Mouse (Mus musculus) mouse trophoblast stem cell (cell line): ENCODE results near the gene Cd200.
"Not testable (repeated sequence)": the region's sequence is repeated elsewhere in the genome, so short reads cannot be mapped to it uniquely, and the experiment has no call there.

Experiments used
- in situ Hi-C, 2 experiments: fragments of 300-500 bp; cut with MseI, MboI; formaldehyde crosslinking; loops; 2 replicates in 1 of 2; 3 replicates in 1 of 2; pipeline ENCODE4 v1.15.1; 2025

The Cd200 gene

DNA sequence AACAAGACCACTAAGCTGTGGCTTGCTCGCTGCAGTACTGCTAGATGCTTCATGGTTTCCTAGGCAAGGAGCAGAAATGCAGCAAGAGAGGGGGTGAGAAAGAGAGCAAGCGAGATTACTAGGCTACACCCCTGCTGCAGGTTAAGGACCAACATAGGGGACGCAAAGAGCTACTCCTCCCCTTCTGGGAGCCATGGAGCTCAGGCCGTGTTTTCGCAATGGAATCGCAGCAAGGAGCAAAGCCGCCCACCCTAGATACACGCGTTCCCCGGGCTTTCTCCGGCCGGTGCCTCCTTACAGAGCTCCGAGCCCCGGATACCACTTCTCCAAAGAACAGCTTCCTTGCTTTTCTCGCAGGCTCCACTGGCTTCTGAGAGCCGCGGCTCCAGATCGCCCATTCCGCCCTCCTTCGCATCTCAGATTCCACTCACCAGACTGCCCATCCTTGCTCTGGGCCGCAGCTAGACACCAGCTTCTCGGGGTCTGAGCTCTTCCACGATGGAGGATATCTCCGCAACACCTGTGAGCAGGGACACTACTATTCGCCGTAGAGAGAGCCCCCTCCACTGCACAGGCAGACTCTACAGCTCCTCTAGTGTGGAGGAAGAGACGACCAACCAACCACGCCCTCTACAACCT lies at the start of gene Cd200:
Gene Cd200 (minus strand): TSS at position 629 of the 639 bp plus-strand sequence.
- in situ Hi-C loops: no loop called here

DNA sequence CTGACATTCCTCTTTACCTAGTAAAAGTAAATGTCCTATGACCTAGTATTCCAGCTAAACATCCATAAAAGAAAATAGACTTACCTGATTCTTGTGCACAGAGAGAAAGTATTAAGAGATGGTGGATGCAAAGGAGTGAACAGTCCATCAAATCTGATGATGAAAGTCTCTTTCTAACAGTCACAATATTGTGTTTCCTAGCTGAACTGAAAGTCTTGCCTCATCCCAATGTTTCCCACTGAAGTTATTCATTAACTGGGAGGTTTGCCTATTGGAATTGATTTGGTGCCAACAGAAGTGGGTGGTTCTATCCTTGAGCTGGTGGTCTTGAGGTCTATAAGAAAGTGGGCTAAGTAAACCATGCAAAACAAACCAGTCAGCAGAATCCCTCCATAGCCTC lies 45.9 kb upstream of the Cd200 start:
- in situ Hi-C loops: no loop called here

DNA sequence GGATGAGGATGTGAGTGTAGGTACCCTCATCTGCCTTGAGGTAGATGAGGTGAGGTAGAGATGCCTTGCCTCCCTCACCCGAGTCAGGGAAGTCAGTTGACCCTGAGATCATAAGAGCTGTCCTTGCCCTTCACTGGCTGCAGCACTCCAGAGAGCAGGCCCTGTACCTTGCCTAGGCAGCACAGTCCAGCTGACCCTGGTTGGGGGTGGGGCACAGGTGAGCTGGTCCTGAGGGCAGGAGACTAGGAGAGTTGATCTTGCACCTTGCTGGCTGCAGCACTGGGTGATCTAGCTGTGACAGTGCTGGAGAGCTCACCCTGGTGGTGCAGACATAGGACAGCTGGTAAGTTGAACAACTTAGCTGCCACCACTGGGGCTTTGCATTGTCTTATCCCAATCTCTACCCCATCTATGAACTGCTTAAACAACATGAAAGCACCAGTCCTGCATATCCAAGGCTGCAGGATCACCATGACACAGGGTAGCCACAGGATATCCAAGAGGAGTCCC lies 28.4 kb upstream of the Cd200 start:
- in situ Hi-C loops: no loop called here

DNA sequence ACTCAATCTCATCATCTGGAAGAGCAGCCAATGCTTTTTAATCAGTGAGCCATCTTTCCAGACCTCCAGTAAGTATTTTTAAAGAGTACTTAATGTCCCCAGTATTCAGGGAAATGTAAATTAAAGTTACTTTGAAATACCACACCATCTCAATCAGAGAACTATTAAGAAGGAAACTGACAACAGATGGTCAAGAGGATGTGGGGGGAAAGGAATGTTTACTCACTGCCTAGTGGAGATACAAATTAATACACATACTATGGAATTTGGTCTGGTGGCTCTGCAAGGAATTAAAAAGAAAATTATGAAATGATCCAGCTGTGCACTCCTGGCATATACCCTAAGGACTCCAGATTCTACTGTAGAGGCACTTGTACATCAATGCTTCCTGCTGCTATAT lies 26.7 kb upstream of the Cd200 start:
- in situ Hi-C loops: no loop called here

DNA sequence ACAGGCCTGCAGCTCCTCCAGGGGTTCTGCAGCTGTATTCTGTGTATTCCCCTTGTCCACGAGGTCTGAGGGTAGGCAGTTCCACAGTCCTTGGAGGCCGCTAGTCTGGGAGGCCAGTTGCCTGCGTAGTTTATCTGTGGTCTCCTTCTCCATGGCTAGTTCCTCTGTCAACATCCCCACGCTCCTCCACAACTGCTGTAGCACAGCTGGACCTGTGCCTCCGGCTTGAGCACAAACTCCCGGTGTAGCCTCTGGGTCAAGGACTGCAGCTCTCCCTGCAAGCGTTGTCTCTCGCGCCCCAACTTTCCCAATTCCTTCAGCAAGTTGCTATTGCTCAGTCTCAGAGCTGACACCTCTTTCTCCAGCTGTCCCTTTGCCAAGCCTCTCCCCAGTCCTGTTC lies 18.8 kb upstream of the Cd200 start:
- in situ Hi-C loops: no loop called here

DNA sequence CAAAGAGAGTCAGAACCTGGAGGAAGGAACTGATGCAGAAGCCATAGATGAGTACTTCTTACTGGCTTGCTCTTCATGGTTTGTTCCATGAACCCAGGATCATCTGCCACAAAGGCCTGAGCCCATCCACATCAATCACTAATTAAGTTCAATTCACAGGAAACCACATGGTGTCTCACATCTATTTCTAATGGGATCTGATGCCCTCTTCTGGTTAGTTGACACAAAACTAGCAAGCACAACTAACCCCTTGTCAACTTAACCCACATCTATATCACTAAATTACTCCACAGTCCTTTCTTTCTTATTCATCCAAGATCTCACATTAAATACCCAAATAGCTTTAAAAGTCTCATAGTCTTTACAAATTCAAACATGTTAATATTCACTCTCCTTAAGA lies 4.6 kb upstream of the Cd200 start:
- in situ Hi-C loops: loop anchor here (10.0 kb wide), 1 partner anchor 209 kb away; no protein-coding TSS in a partner anchor

DNA sequence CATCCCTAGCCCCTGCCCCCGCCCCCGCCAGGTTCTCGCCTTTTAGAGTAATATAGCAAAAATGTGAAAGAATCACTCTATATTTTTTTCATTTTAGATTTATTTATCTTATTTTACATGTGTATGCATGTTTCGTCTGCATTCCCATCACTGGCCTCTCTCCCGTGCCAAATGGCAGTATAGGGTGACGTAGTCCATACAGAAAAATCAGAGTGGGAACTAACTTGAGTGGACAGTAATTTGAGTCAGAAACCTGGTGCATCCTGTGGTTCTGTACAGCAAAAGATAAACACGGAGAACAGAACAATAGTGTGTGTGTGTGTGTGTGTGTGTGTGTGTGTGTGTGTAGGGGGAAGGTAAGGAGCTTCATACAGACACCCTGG lies 202 bp upstream of the Cd200 start:
- in situ Hi-C loops: not testable (repeated sequence)

DNA sequence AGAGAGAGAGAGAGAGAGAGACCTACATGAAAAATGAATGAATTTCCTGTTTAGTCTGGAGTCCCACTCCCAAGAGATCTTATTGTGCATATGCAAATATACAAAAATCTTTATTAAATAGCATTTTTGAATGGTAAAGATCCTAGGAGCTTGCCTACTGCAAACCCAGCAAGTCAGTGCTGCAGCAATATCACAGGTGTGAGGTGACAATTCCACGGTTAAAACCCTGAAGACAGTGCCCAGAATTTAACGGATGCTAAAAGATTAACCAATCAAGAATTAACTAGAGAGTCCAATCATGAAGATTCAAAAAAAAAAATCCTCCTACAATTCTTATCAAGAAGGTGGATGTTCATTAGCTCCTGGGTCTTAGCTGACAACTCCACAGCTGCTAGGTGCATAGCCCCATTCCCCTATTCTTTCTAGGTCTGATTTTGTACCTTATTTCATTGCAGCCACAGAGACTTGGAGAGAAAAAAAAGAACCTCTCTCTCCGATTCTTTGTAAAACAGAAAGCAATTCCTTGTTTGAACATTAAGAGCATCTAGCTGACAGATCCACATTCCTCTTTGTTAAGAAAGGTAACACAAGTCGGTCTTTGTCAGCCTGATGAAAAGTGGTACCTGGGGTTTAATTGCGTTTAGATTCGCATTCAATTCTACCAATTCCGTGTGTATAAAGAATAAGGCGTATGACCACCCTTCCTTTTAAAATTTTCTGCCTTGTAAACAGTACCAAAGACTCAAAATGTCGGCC lies 1.0 kb downstream of the Cd200 start:
- in situ Hi-C loops: no loop called here

DNA sequence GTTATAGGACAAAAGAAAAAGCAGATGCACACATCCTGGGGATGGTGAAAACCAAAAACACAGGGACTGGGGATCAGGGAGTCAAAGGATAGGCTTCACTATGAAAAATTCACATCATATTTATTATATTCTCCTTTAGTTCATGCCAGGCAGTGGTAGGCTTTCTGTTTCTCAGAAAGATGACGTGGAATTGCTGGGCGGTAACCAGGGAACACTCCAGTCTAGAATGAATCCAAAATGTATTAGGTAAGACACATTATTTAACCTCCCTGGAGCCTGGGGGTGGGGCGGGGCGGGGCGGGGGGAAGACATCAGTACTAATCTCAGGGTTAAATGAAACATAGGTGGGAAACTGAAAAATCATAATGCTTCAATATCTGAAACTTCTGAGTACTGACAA lies 1.8 kb downstream of the Cd200 start:
- in situ Hi-C loops: no loop called here

DNA sequence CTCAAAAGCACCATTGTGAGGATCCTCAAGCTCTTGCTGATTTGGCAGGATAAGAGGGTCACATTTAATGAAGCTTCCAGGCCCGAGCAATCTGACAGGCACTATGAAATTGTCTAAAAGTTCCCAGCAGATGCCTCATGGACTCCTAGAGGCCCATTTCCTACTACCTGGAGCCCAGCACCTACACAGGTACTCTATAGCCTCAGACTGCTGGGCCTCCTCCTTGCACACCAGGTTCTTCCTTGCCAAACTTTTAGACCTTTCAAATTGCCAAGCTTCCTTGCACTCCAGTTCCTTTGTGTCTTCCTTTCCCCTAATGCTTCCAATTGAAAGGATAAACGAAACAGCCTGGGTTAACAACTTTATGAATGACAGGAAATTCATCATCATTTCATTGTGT lies 5.9 kb downstream of the Cd200 start:
- in situ Hi-C loops: no loop called here

DNA sequence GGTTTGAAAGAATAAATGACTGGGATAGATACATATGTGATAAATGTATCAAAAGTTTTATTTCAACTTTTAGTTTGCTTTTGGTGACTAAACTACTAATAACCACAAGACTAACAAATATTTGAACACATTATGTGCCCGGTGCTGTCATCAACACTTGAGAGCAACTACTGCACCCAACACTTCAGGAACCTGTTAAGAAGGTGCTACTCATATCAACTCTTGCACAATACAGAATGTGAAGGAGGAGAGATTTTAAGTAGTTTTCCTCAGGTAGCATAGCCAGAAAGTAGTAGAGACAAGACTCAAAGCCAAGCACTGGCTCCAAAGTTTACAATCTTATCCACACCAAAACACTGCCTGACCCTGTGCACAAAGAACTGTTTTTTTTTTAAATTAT lies 6.8 kb downstream of the Cd200 start:
- in situ Hi-C loops: no loop called here

DNA sequence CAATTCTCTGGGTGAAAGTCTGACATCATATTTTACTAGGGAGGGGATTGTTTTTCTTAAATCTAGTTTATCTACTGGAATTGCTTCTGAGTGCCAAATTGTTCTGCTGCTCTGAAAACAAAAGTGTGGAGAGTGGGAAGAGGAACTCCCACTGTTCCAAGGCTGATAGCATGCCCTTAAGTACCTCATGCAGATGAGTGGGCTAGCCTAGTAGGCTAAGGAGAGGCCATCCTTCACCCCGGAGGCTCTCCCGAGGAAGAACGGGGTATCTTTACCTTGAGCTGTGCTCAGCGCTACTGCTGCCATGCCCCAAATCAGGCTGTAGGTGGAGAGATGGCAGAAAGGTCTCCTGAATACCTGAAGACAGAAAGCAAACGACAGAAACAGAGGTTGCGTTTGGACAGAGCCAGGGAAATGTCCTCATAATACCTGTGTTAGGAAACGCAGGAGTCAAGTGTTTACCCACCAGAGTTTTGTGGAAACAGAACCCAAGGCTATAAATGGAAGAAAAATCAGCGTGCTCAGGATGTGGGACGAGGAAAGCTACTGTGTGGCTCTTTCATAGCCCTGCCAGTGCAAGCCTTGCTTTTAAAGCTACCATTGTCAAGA lies 8.8 kb downstream of the Cd200 start:
- in situ Hi-C loops: no loop called here

DNA sequence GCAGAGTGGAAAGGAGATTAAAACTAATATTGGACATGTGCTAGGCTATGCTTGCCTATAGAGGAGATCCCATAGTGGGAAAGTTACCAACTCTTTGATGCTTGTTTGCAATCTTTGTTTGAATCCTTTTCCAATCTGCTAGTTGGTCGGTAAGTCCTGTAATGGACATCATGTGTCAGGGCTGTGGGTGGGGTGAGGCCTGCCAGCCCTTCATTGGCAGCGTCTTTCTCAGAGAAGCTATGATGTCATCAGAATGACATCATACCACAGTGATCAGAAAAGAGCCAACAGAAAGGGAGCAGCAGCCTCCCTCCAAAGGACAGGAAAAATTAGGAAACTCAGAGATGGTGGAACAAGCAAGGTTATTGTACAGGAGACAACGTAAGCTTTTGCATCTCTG lies 9.4 kb downstream of the Cd200 start:
- in situ Hi-C loops: no loop called here

DNA sequence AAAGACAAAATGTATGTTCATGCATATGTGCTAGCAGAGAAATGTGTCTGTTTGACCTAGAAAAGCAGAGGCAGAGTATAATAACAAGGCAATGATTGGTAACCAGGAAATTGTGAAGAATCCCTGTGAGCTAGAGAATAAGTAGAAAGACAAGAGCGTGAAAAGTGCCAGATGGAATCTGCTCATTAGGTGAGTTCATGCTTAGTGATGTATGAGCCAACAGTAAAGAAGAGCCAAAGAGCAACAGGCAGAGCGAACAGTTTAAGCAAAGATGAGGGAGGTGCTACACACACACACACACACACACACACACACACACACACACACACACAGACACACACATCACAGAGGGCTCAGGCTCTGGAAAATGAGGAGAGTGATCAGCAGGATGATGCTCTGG lies 11.4 kb downstream of the Cd200 start:
- in situ Hi-C loops: no loop called here

DNA sequence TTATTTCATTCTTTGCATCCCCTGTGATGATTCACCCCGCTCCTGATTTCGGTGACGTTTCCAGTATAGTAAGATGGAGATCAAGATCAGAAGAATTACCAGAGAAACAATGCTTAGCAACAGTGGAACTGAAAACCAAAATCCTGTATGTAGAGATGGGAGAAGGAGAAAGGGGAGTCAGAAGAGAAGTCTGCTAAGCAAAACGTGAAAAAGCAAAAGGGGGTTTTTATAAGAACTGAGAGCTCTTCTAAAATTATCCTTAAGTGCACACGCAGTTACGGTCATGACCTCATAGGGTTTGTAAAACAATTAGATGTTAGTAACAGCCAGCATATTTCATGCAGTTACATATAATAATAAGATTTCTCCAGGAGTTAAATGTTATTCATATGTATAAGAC lies 16.6 kb downstream of the Cd200 start:
- in situ Hi-C loops: no loop called here

DNA sequence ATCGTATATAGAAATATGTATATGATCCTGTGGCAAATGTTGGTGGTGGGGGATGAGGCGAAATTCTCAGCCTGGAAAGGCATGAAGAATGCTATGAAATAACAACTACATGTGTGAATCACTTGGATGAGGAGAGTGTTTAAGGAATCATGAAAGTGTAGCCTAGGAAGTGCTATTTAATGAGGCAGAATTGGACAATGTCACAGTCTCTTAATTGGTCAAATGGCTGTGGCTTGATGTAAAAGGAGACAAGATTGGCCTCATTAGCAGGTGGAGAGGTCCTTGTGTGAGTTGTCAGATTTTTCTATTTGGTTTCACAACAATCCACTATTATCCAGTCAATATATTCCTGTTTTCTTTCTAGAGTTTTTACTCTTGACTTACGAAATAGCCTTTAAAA lies 17.2 kb downstream of the Cd200 start:
- in situ Hi-C loops: no loop called here

DNA sequence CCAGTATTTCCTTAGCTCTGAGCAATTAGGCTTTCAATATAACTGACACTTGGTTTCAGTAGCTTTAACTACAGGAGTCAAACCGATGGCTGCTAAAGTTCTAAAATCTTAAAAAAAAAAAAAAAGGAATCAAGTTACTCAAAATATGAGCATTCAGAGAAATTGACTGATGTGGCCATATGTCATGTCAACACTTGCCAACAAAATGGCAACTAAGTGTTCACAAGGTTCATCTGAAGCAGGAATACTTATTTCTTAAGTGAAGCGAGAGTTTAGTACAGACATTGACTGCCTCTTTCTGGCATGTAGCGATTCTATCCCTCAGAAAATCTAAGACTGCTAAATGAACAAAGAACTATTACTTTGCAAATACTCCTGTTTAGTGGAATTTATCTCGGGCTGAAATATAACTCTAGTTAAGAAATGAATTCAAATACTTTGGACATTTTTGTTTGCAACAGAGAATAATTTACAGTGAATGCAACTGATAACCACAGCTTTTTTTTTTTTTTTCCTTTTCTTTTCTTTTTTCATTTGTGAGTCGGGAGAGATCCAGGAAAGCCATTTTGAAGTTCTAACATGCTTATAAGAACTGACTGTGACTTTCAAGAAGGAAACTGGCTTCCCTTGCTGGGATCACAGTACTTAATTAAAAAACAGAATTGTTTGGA lies 18.4 kb downstream of the Cd200 start:
- in situ Hi-C loops: no loop called here

DNA sequence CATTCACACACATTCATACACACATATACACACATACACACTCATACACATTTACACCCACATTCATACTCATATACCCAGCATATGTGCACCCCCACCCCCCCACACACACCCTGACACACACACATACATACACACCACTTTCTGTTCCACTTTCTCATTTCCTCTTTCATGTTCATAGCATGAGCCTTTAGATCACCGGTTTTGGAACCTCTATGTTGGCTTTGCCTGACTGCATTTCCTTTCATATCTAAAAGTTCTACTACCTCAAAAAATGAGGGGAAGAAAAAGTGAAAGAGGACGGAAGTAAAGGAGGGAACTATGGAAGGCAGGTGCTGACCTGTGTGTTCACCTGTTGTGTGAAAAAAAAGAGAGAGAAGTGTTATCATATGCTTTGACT lies 19.0 kb downstream of the Cd200 start:
- in situ Hi-C loops: no loop called here

DNA sequence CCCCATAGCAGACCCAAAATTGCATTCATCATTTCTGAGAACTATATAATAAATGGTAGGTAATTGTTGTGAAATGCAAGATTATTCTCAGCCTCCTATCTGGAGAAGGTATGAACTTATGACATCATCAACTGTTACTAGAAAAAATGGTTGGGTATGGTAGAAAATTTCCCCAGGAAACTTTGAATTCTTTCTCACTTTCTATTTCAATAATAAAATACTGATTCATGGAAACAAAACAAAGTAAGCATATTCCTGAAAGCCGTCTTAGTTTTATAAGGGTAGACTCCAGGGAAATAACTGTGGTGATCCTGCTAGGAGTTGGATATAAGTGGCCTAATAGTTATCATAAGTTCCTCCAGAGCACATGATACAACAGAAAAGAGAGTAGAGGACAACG lies 19.8 kb downstream of the Cd200 start:
- in situ Hi-C loops: no loop called here

DNA sequence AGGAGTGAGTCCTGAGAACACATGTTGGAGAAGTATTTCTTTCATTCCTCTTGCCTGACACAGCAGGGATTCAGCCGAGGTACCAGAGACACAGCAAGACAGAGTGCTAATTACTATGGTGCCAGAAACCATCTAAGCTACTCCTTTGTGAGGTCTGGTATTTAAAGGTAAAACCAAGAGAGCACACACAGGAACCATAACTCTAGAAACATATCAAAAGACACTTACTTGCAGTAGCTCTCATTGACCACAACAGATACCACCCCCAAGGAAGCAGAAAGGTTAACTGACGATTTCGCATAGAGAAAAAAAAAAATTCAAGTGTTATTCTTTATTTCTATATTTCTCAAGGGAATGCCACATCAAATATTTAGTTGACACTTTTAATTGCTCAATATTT lies 27.0 kb downstream of the Cd200 start:
- in situ Hi-C loops: no loop called here

DNA sequence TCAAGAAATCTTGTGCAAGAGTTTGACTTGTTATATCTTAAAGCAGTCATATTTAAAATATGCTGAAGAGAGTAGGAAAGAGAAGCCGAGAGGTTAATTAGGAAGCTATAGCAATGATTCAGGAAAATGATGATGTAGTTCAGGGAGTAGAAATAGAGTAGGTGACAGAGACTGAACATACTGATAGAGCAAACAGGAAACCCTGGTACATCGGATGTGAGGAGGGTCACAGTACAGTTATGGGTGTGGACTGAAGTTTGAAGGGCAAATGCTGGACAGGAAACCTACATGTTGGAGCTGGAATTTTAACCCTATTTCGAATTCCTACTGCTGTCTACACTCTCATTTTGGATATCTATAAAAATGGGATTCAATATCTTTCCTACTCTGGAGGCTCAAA lies 29.9 kb downstream of the Cd200 start:
- in situ Hi-C loops: no loop called here

DNA sequence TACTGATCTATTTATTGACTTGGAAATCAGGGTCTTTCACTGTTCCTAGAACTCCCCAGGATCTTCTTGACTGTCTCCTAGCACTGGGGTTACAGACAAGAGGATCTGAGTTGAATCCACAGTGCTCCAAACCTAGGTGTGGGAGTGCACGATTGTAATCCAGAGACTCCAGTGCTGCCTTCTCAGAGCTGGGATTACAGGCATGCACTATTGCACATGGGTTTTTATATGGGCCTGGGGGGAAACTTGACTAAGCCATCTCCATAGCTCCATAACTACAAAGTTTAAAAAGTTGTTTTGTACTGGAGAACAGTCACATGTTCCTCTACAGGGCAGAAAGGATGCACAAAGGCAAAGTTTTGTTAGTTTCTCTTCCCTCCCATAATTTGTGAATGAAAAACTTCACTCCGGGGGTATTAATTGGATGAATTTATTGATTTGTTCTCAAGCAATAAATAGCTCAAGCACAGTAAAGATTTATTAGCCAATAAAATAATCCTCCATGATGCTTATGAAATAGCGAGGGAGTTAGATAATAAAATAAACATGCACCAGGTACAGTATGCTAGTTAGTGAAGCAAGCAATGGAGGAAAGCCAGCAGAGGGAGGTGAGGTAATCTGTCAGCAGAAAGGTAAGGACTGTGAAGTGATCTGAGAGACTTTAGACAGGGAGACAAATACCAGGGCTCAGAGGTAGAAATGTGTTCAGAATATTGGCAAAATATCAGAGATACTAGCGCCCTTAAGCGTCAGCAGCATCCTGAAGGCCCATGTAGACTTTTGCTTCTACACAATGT lies 30.5 kb downstream of the Cd200 start:
- in situ Hi-C loops: no loop called here
